Mouse (Mus musculus) liver, postnatal 0 days (tissue): ENCODE results near the gene Chrnb1.

Experiments used
- CTCF ChIP-seq: sonication (generic); IDR thresholded peaks from 2 replicates; pipeline ENCODE4 v1.5.1; 2016; ENCODE audit warnings: antibody characterized with exemption, low read depth
- EP300 ChIP-seq: IDR thresholded peaks from 2 replicates; pipeline ENCODE4 v1.6.1; 2016; ENCODE audit warnings: antibody characterized with exemption, low read depth, mild to moderate bottlenecking

DNA sequence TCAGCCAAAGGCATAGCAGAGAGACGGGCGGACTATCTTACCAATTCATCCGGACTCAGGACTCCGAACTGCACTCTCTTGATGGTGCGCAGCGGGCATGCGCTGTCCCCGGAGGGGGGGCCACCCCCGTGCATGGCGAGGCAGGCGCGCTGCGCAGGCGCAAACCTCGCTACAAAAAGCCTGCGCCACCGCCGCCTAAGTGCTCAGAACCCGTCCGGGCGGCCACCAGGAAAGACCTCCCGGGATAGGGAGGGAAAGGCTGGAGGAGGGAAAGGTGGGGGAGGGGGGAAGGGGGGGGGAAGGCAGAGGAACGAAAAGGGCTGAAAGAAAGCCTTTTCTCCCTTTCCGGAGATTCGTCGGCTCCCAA, 37.7 kb downstream of the Chrnb1 start:
- no peak for TF ChIP-seq CTCF
- TF ChIP-seq EP300: no peak
